Mouse (Mus musculus): Measurements from ENCODE around the gene Hbb-bh2. TPM values are rescaled to one million over a fixed set of nuclear protein-coding genes. Genes with fewer than 3 reads are reported as not detected.
"Not testable (repeated sequence)": the region's sequence is repeated elsewhere in the genome, so short reads cannot be mapped to it uniquely, and the experiment has no call there.

Hbb-bh2 gene
- polyA plus RNA-seq, 1 experiment from 2014 or later: 0.56 TPM

- H3K4me2 ChIP-seq: no peak overlapping the region; the same call in 1 of the 2 replicates
- H3K9ac ChIP-seq: no peak overlapping the region
- no peaks in the 10 kb centered on the region for H3K4me1 ChIP-seq (replicated peaks)
- 25% methylated on average over 2 of the region's 2 CpGs for WGBS
- ATAC-seq (ENCODE audit: insufficient number of reproducible peaks, low FRiP score): peak; percentile 17; the same call in 1 of the 2 replicates
- H3K4me3 ChIP-seq: no peak overlapping the region
- no peaks in the 10 kb centered on the region for H3K27me3 ChIP-seq (replicated peaks)
- no peak overlapping the region for H3K27ac ChIP-seq (ENCODE audit: poor library complexity, severe bottlenecking)
- H3K9me3 ChIP-seq (replicated peaks): no peaks in the 10 kb centered on the region
- H3K36me3 ChIP-seq: no peaks in the 10 kb centered on the region
These were observed 4.4 kb upstream of the Hbb-bh2 start for GRCm38 (mm10) chr7:103844525-103845325.

GRCm38 (mm10) chr7:103843034-103843433 lies 2.7 kb upstream of the Hbb-bh2 start, which contains the start of gene Hbb-bh1:
Gene Hbb-bh1, minus strand, starts transcription at chr7:103843164.
- Histone ChIP-seq H3K36me3 (no peaks in the 10 kb centered on the region), H3K9ac (no peak within 1 kb of the TSS), H3K4me3 (0 out of 2 replicates have a peak within 1 kb of the TSS, but pooled peaks have one; percentile 16), H3K27me3 (replicated peaks) (no peaks in the 10 kb centered on the region), H3K4me1 (replicated peaks) (no peaks in the 10 kb centered on the region), H3K27ac (ENCODE audit: poor library complexity, severe bottlenecking) (no peak within 1 kb of the TSS), H3K4me2 (peak within 1 kb of the TSS; percentile 13; the same call in 1 of the 2 replicates), H3K9me3 (replicated peaks) (no peaks in the 10 kb centered on the region)
- ATAC-seq (ENCODE audit: insufficient number of reproducible peaks, low FRiP score): peak; percentile 85
- WGBS: 46% methylated on average over 2 of the region's 2 CpGs

- ATAC-seq (ENCODE audit: insufficient number of reproducible peaks, low FRiP score): peak; percentile 90
- no peaks in the 10 kb centered on the region for H3K4me1 ChIP-seq (replicated peaks)
- no peak within 1 kb of the TSS for H3K27ac ChIP-seq (ENCODE audit: poor library complexity, severe bottlenecking)
- WGBS: 80% methylated on average over 4 of the region's 4 CpGs
- H3K4me3 ChIP-seq: no peak within 1 kb of the TSS
- H3K9me3 ChIP-seq (replicated peaks): no peaks in the 10 kb centered on the region
- H3K9ac ChIP-seq: no peak within 1 kb of the TSS
- no peaks in the 10 kb centered on the region for H3K27me3 ChIP-seq (replicated peaks)
- no peak within 1 kb of the TSS for H3K4me2 ChIP-seq
- H3K36me3 ChIP-seq: no peaks in the 10 kb centered on the region
These were observed 12.5 kb downstream of the Hbb-bh2 start, which contains the start of gene Hbb-bs for GRCm38 (mm10) chr7:103827808-103828207. Gene Hbb-bs, minus strand, starts transcription at chr7:103828096.

GRCm38 (mm10) chr7:103827139-103827538 lies 13.2 kb downstream of the Hbb-bh2 start:
- peak; percentile 27; the same call in 1 of the 2 replicates for ATAC-seq (ENCODE audit: insufficient number of reproducible peaks, low FRiP score)

GRCm38 (mm10) chr7:103826255-103826887 lies 13.9 kb downstream of the Hbb-bh2 start:
- ATAC-seq (ENCODE audit: insufficient number of reproducible peaks, low FRiP score): no peak; the same call in 1 of the 2 replicates
- 70% methylated on average over 3 of the region's 3 CpGs for WGBS
- Histone ChIP-seq H3K4me1 (replicated peaks) (no peaks in the 10 kb centered on the region), H3K36me3 (no peaks in the 10 kb centered on the region), H3K9me3 (replicated peaks) (no peaks in the 10 kb centered on the region), H3K9ac (no peak overlapping the region), H3K4me2 (no peak overlapping the region), H3K27ac (ENCODE audit: poor library complexity, severe bottlenecking) (no peak overlapping the region), H3K27me3 (replicated peaks) (no peaks in the 10 kb centered on the region), H3K4me3 (no peak overlapping the region)

More at GRCm38 (mm10) chr7:103827139-103827538, 13.2 kb downstream of the Hbb-bh2 start:
- H3K4me2 ChIP-seq; H3K27ac ChIP-seq (ENCODE audit: poor library complexity, severe bottlenecking); H3K9ac ChIP-seq; H3K9me3 ChIP-seq (replicated peaks); H3K36me3 ChIP-seq; H3K27me3 ChIP-seq (replicated peaks); H3K4me3 ChIP-seq; H3K4me1 ChIP-seq (replicated peaks): not testable (repeated sequence)
- no CpG with 5 or more reads among the region's 2 CpGs for WGBS

GRCm38 (mm10) chr7:103825536-103826254 lies 14.6 kb downstream of the Hbb-bh2 start:
- Histone ChIP-seq H3K9ac (no peak overlapping the region), H3K36me3 (no peaks in the 10 kb centered on the region), H3K4me1 (replicated peaks) (no peaks in the 10 kb centered on the region), H3K4me3 (no peak overlapping the region), H3K27me3 (replicated peaks) (no peaks in the 10 kb centered on the region), H3K4me2 (no peak overlapping the region), H3K27ac (ENCODE audit: poor library complexity, severe bottlenecking) (no peak overlapping the region), H3K9me3 (replicated peaks) (no peaks in the 10 kb centered on the region)
- WGBS: 82% methylated on average over 3 of the region's 3 CpGs
- peak; percentile 51; the same call in 1 of the 2 replicates for ATAC-seq (ENCODE audit: insufficient number of reproducible peaks, low FRiP score)

GRCm38 (mm10) chr7:103824597-103824996 lies 15.7 kb downstream of the Hbb-bh2 start:
- H3K27me3 ChIP-seq (replicated peaks): no peaks in the 10 kb centered on the region
- H3K9me3 ChIP-seq (replicated peaks): no peaks in the 10 kb centered on the region
- H3K36me3 ChIP-seq: no peaks in the 10 kb centered on the region
- H3K4me1 ChIP-seq (replicated peaks): no peaks in the 10 kb centered on the region
- no peak overlapping the region for H3K4me2 ChIP-seq
- H3K27ac ChIP-seq (ENCODE audit: poor library complexity, severe bottlenecking): no peak overlapping the region
- ATAC-seq (ENCODE audit: insufficient number of reproducible peaks, low FRiP score): no peak
- H3K4me3 ChIP-seq: no peak overlapping the region
- WGBS: 82% methylated on average over 2 of the region's 2 CpGs
- H3K9ac ChIP-seq: no peak overlapping the region

- H3K9me3 ChIP-seq (replicated peaks); H3K27me3 ChIP-seq (replicated peaks); H3K4me1 ChIP-seq (replicated peaks); ATAC-seq (ENCODE audit: insufficient number of reproducible peaks, low FRiP score); H3K4me2 ChIP-seq; H3K27ac ChIP-seq (ENCODE audit: poor library complexity, severe bottlenecking); H3K4me3 ChIP-seq; H3K9ac ChIP-seq; H3K36me3 ChIP-seq: not testable (repeated sequence)
- 71% methylated on average over 1 of the region's 2 CpGs for WGBS
These were observed 25.2 kb downstream of the Hbb-bh2 start for GRCm38 (mm10) chr7:103815085-103815484.

GRCm38 (mm10) chr7:103813766-103814165 lies 26.6 kb downstream of the Hbb-bh2 start, which contains the start of gene Hbb-bt:
Gene Hbb-bt, minus strand, starts transcription at chr7:103813996.
- no peak within 1 kb of the TSS for H3K4me2 ChIP-seq

GRCm38 (mm10) chr7:103813152-103813551 lies 27.2 kb downstream of the Hbb-bh2 start:
- ATAC-seq (ENCODE audit: insufficient number of reproducible peaks, low FRiP score): 0 out of 2 replicates have a peak, but pooled peaks have one; percentile 4
- not testable (repeated sequence) for H3K4me3 ChIP-seq; H3K36me3 ChIP-seq; H3K4me1 ChIP-seq (replicated peaks); H3K27me3 ChIP-seq (replicated peaks); H3K9ac ChIP-seq; H3K27ac ChIP-seq (ENCODE audit: poor library complexity, severe bottlenecking); H3K9me3 ChIP-seq (replicated peaks); H3K4me2 ChIP-seq
- no CpG with 5 or more reads among the region's 3 CpGs for WGBS

More at GRCm38 (mm10) chr7:103813766-103814165, 26.6 kb downstream of the Hbb-bh2 start, which contains the start of gene Hbb-bt:
- H3K36me3 ChIP-seq: no peaks in the 10 kb centered on the region
- WGBS: 82% methylated on average over 3 of the region's 3 CpGs
- H3K4me1 ChIP-seq (replicated peaks): no peaks in the 10 kb centered on the region; the same call in 1 of the 2 replicates
- no peaks in the 10 kb centered on the region for H3K9me3 ChIP-seq (replicated peaks)
- no peaks in the 10 kb centered on the region for H3K27me3 ChIP-seq (replicated peaks)
- ATAC-seq (ENCODE audit: insufficient number of reproducible peaks, low FRiP score): peak; percentile 95
- no peak within 1 kb of the TSS for H3K27ac ChIP-seq (ENCODE audit: poor library complexity, severe bottlenecking)
- H3K9ac ChIP-seq: no peak within 1 kb of the TSS
- no peak within 1 kb of the TSS for H3K4me3 ChIP-seq

Data from heart, embryonic 12.5 days (tissue).